Mouse (Mus musculus) intestine, embryonic 16.5 days (tissue): ENCODE results near the gene Hbs1l. TPM values are rescaled to one million over a fixed set of nuclear protein-coding genes. Genes with fewer than 3 reads are reported as not detected.

ENCODE experiments used
- ATAC-seq: fragments of 200-750 bp; cut with Nextera tagmentation; 2 replicates; pipeline ENCODE4 v1.8.0; 2017; ENCODE audit warnings: moderate TSS enrichment, moderate library complexity
- H3K27ac ChIP-seq: fragments of 300-500 bp; sonication (generic); 2 replicates; pipeline ENCODE4 v1.5.1; 2014; ENCODE audit warnings: mild to moderate bottlenecking, low read length
- H3K27me3 ChIP-seq: fragments of 300-500 bp; sonication (generic); replicated peaks from 2 replicates; pipeline ENCODE4 v1.6.1; 2014; ENCODE audit warnings: low read length, control low read depth, mixed read lengths; ENCODE audit not compliant: control insufficient read depth, insufficient read depth
- H3K36me3 ChIP-seq: fragments of 300-500 bp; sonication (generic); 2 replicates; pipeline ENCODE4 v1.6.1; 2014; ENCODE audit warnings: low read length, control low read depth; ENCODE audit not compliant: control insufficient read depth, insufficient read depth
- H3K4me1 ChIP-seq: fragments of 300-500 bp; sonication (generic); 2 replicates; pipeline ENCODE4 v1.6.1; 2014; ENCODE audit warnings: low read length, control low read depth, mixed read lengths; ENCODE audit not compliant: control insufficient read depth, insufficient read depth
- H3K4me2 ChIP-seq: fragments of 300-500 bp; sonication (generic); 2 replicates; pipeline ENCODE4 v1.6.1; 2014; ENCODE audit warnings: low read depth, low read length, control low read depth
- H3K4me3 ChIP-seq: fragments of 300-500 bp; sonication (generic); 2 replicates; pipeline ENCODE4 v1.5.1; 2014; ENCODE audit warnings: mild to moderate bottlenecking, low read length
- H3K9ac ChIP-seq: fragments of 300-500 bp; sonication (generic); 2 replicates; pipeline ENCODE4 v1.6.1; 2014; ENCODE audit warnings: low read depth, low read length
- H3K9me3 ChIP-seq: fragments of 300-500 bp; sonication (generic); 2 replicates; pipeline ENCODE4 v1.6.1; 2016; ENCODE audit warnings: low read length, control low read depth; ENCODE audit not compliant: control insufficient read depth
- WGBS: fragments of 180-500 bp; shearing (Covaris S2); extraction: QIAGEN DNeasy Blood & Tissue Kit; methylation state at CpG from one replicate; pipeline ENCODE4 v1.1.7; 2014; 5-methylcytosine and 5-hydroxymethylcytosine counted together
- polyA plus RNA-seq: library from polyadenylated mRNA; unstranded; fragments of >200 nt; fragmentation: Nextera tagmentation; extraction: Ambion mirVana; gene quantifications from 2 replicates; pipeline ENCODE4 v1.2.1, GENCODE M21; 2015

The Hbs1l gene
- polyA plus RNA-seq, 1 experiment from 2014 or later, result 80.0 TPM

DNA sequence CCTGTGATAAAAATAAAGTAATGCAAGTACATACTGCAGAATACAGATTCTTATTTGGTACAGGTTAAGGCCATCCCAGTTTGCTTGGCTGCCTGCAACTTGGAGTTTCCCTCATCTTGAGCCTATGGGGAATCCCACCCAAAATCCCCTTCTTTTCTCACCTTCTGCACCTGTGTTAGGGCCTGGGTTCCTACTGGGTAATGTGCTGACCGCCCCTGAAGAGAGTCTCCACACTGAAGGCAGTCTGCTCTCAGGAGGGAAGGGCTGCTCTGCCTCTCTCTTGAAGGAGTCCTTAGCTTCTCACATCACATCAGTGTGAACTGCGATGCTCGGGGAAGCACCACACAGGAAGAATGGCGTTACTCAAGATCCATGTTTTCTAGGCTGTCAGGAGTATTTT is 70.1 kb downstream of the Hbs1l start:
- Histone ChIP-seq H3K9ac (no peak overlapping the region), H3K4me3 (no peak overlapping the region), H3K27me3 (no peaks in the 10 kb centered on the region), H3K9me3 (no peaks in the 10 kb centered on the region), H3K4me2 (no peak overlapping the region), H3K36me3 (peaks cover 9% of the 10 kb centered on the region; the same call in 1 of the 2 replicates), H3K4me1 (no peaks in the 10 kb centered on the region), H3K27ac (no peak overlapping the region)
- ATAC-seq, result no peak
- WGBS, result 84% methylated on average over 4 of the region's 4 CpGs

DNA sequence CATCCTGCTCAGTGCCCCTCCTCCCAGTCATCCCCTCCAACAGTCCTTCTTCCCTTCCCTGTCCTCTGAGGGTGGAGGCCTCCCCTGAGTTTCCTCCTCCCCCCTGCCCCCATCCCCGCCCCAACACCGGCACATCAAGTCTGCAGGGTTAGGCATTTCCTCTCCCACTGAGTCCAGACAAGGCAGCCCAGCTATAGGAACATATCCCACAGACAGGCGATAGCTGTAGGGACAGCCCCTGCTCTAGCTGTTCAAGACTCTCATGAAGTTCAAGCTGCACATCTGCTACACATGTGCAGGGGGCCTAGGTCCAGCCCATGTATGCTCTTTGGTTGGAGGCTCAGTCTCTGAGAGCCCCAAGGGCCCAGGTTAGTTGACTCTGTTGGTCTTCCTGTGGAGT is 70.7 kb downstream of the Hbs1l start:
- H3K36me3 ChIP-seq, result peaks cover 6% of the 10 kb centered on the region; the same call in 1 of the 2 replicates

DNA sequence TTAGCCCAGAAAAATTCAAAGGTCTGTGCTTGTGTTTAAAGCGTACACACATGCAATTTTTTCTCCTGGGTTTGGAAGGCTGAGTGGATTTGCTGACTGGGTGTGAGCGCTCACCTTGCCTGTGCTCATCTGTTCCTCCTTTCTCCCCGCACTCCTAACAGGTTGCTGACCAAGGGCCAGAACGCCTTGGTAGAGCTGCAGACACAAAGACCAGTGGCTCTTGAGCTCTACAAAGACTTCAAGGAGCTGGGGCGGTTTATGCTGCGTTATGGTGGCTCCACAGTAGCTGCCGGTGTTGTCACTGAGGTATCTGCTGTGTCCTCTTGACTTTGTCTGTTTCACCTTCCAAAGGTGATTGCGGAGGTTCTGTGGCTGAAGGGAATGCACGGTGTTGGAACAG is 71.7 kb downstream of the Hbs1l start:
- Histone ChIP-seq H3K9ac (no peak overlapping the region), H3K4me3 (no peak overlapping the region), H3K36me3 (peaks cover 6% of the 10 kb centered on the region; the same call in 1 of the 2 replicates), H3K4me1 (no peaks in the 10 kb centered on the region), H3K27ac (no peak overlapping the region), H3K9me3 (no peaks in the 10 kb centered on the region), H3K4me2 (no peak overlapping the region), H3K27me3 (no peaks in the 10 kb centered on the region)
- ATAC-seq, result no peak
- WGBS, result 95% methylated on average over 9 of the region's 9 CpGs

More for the DNA sequence above, 70.7 kb downstream of the Hbs1l start:
- no peak for ATAC-seq
- Histone ChIP-seq H3K4me2 (no peak overlapping the region), H3K27me3 (no peaks in the 10 kb centered on the region), H3K4me3 (no peak overlapping the region), H3K9ac (no peak overlapping the region), H3K27ac (no peak overlapping the region), H3K9me3 (no peaks in the 10 kb centered on the region), H3K4me1 (no peaks in the 10 kb centered on the region)
- 79% methylated on average over 3 of the region's 3 CpGs for WGBS

DNA sequence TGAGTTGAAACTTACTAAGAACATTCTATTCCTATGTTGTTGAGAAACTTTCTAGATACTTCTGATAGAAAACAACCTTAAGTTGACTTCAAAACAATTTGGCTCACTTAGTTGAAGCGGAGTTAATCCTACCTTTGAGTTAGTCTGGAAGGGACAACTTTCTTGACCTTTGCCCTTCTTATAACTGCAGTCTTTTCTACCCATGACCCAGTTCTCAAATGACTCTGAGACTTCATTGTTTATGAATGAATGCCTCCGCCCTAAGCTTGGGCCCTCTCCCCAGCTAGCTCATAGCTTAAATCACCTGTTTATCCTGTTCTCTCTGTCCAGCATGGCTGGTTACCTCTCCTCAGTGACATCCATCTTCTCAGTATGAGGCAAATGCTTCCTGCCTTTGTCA is 73.8 kb downstream of the Hbs1l start:
- no peak for ATAC-seq
- peaks cover 5% of the 10 kb centered on the region; the same call in 1 of the 2 replicates for H3K36me3 ChIP-seq
- H3K27me3 ChIP-seq, result no peaks in the 10 kb centered on the region
- no peaks in the 10 kb centered on the region for H3K9me3 ChIP-seq
- WGBS, result 84% methylated on average over 2 of the region's 2 CpGs
- no peak overlapping the region for H3K9ac ChIP-seq
- no peak overlapping the region for H3K27ac ChIP-seq
- no peak overlapping the region for H3K4me2 ChIP-seq
- H3K4me1 ChIP-seq, result no peaks in the 10 kb centered on the region
- no peak overlapping the region for H3K4me3 ChIP-seq

DNA sequence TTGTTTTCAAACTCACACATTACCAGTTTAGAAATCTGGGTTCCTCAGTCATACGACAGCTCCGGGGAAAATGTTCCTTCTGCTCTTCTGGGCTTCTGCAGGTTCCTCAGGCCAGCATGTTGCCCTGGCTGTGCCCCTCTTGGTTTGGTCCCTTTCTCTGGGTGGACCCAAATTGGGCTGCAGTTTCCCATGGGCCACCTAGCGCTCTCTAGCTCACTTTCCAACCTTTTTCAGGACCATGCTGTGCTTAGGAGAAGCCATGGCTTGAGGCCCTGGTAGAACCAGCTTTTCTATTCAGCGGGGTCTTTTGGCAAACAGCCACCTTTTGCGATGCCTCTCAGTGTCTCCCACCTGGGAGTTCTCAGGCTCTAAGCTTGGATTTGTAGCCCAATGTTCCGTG is 76.5 kb downstream of the Hbs1l start:
- WGBS, result 91% methylated on average over 6 of the region's 6 CpGs
- no peak for ATAC-seq

DNA sequence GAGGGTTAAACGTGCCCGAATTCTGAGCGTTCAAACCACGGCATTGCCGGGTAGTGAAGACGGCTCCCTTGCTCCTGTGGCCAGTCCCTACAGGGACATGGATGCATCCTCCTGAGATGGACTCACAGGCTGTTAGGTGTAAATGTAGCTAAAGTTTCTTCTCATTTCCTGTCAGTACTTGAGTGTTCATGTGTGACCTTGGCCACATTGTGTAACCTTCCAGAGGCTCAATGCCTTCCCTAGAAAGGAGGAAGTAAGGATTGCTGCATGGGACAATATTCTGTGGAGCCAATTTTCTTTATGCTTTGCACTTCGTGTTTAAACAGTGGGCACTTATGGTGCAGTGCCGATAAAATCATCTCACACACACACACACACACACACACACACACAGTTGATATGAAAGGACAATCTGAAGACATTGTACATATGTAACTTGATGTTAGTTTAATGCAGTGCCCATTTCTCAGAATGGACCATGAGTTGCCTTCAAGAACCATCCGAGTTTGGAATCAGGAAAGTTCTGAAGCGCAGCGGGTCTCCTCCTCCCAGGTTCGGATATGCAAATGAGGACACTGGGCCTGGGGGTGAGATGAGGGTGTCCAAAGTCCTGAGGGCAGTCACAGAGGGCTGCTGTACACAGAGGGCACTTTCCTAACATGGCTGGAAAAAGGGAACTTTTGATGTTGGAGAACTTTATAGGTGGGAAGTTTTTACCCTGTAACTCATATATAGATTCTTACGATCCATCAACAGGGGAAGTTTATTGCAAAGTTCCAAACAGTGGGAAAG is 81.1 kb downstream of the Hbs1l start, which contains the start of gene Aldh8a1:
TSS of gene Aldh8a1 (plus strand) at position 610 of the 792 bp plus-strand sequence.
- H3K4me3 ChIP-seq, result no peak within 1 kb of the TSS
- H3K27me3 ChIP-seq, result no peaks in the 10 kb centered on the region
- no peak for ATAC-seq
- WGBS, result 83% methylated on average over 13 of the region's 13 CpGs
- H3K27ac ChIP-seq, result no peak within 1 kb of the TSS
- H3K4me2 ChIP-seq, result no peak within 1 kb of the TSS
- no peaks in the 10 kb centered on the region for H3K9me3 ChIP-seq
- H3K36me3 ChIP-seq, result no peaks in the 10 kb centered on the region
- H3K9ac ChIP-seq, result no peak within 1 kb of the TSS; the same call in 1 of the 2 replicates
- no peaks in the 10 kb centered on the region for H3K4me1 ChIP-seq

More for the DNA sequence above, 76.5 kb downstream of the Hbs1l start:
- Histone ChIP-seq H3K27ac (no peak overlapping the region), H3K36me3 (no peaks in the 10 kb centered on the region), H3K9ac (no peak overlapping the region), H3K27me3 (no peaks in the 10 kb centered on the region), H3K4me2 (no peak overlapping the region), H3K9me3 (no peaks in the 10 kb centered on the region), H3K4me3 (no peak overlapping the region), H3K4me1 (no peaks in the 10 kb centered on the region)

DNA sequence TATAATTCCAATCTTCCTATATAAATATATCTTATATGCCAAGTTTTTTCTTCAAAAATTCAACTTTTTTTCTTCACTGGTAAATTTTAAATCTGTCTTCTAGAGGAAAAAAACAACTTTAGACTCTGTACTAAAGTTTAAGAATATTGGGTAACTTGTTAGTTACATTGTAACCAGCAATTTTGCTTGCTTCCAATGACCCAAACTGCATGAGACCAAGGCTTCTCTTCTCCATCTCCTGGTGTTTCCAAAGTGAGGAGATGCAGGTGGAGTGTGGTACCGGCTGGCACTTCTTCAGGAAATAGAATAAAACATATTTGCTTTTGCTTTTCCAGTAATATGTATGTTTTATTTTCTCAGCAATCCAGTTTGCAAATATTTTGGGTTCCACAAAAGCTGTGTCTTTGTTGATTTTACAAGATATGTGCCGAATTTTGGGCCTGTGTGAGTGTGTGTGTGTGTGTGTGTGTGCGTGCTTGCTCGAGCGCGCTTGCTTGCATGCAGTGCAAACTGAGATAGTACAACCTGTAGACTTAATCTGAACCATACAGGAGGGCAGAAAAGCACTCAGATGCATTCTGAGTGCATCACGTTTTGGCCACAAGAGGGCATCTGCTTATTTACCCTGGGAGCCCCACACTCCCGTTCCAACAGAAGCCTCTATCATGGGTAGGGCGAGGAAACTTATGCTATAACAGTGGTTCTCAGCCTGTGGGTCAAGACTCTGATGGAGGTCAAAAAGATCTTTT is 82.6 kb downstream of the Hbs1l start:
- Histone ChIP-seq H3K4me2 (no peak overlapping the region), H3K36me3 (no peaks in the 10 kb centered on the region), H3K9ac (no peak overlapping the region), H3K4me3 (no peak overlapping the region), H3K27ac (no peak overlapping the region), H3K9me3 (no peaks in the 10 kb centered on the region), H3K4me1 (no peaks in the 10 kb centered on the region), H3K27me3 (no peaks in the 10 kb centered on the region)
- ATAC-seq, result no peak
- 62% methylated on average over 9 of the region's 9 CpGs for WGBS

DNA sequence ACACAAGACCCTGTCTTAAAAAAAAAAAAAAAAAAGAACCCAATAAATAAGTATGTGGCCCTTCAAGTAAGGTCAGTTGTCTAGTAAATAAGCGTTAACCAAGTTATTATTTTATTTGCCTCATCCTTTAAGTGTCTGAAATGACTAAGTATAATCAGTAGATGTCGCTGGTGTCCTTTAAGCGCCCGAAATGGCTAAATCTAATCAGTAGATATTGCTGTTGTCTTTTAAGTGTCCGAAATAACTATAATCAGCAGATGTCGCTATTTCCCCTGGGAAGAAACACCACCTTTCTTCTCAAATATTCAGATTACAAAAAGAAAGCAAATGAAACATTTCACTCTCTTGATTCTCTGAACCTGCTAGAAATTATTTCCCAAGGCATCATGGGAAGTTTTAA is 87.1 kb downstream of the Hbs1l start:
- no peaks in the 10 kb centered on the region for H3K9me3 ChIP-seq
- H3K4me1 ChIP-seq, result no peaks in the 10 kb centered on the region
- no peak overlapping the region for H3K4me2 ChIP-seq
- no peak overlapping the region for H3K4me3 ChIP-seq
- no peak overlapping the region for H3K27ac ChIP-seq
- H3K27me3 ChIP-seq, result no peaks in the 10 kb centered on the region
- H3K9ac ChIP-seq, result no peak overlapping the region
- WGBS, result 14% methylated on average over 6 of the region's 6 CpGs
- ATAC-seq, result no peak
- H3K36me3 ChIP-seq, result no peaks in the 10 kb centered on the region

DNA sequence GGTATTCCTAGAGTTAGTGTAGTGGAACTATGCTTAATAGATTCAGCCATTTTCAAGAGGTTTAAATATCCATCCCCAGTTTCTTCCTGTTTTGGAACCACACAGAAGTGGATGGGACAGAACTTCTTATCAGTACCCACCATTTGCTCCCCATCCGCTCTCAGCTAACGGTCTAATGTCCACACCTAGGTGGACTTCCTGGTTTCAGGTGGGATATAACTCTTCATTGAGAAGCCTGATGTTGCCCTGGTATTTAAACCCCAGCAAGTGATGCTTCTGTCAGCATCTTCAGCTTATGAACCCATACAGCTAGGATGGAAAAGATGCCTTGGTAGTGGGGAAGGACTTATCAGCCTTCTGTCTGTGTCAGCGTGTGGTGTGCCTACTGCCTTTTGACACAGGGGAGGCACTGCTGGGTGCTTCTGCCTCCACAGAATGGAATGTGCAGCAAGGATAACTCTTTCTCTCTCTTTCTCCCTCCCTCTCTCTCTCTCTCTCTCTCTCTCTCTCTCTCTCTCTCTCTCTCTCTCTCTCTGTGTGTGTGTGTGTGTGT is 89.4 kb downstream of the Hbs1l start:
- H3K36me3 ChIP-seq, result no peaks in the 10 kb centered on the region
- H3K4me1 ChIP-seq, result no peaks in the 10 kb centered on the region
- no peaks in the 10 kb centered on the region for H3K9me3 ChIP-seq
- H3K4me2 ChIP-seq, result no peak overlapping the region
- H3K9ac ChIP-seq, result no peak overlapping the region
- ATAC-seq, result no peak
- WGBS, result 76% methylated on average over 3 of the region's 3 CpGs
- no peaks in the 10 kb centered on the region for H3K27me3 ChIP-seq
- H3K4me3 ChIP-seq, result no peak overlapping the region
- H3K27ac ChIP-seq, result no peak overlapping the region
